Mouse (Mus musculus) megakaryocyte, embryonic 14.5 days (primary cell): ENCODE results near the gene Pls3.

Source experiments
- FLI1 ChIP-seq: IDR thresholded peaks from 2 replicates; pipeline ENCODE4 v1.6.1; 2012; ENCODE audit warnings: low read length, inconsistent platforms, mixed read lengths
- GATA1 ChIP-seq: IDR thresholded peaks from 3 replicates; pipeline ENCODE4 v1.6.1; 2012; ENCODE audit warnings: mixed read lengths, low read length, inconsistent platforms, borderline replicate concordance

DNA sequence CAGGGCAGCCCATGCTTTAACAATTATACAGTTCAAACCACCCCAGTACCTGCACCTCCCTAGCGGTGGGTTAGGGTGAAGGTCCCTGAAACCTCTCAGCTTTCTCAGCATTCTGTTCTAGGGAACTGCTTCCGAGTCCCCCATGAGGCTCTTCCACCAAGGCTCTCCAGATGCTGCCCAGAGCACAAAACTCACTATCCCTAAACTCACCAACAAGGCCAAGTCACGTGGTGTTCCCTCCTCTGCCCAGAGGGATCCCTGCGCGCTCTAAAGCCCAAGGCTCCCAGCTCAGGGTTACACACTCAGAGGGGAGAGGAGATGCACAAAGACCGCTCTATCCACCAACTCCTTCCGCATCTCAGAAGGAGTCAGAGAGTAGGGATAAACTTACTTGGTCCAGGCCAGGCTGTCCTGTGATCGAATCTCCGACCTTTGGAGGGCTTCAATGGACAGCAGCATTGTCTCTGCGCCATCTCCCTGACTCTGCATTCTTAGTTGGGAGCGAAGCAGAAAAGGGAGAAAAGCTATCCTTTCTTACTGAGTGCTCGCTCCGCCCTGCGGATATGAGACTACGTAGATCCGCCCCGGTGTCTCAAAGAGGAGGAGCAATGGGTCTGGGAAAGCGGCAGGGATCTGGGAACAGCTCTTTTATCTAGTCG is 110.7 kb downstream of the Pls3 start:
- no peak for TF ChIP-seq GATA1
- TF ChIP-seq FLI1, result no peak
